Mouse (Mus musculus) gastrocnemius, postnatal 14 days (tissue): ENCODE measurements at regions not wholly inside any gene's neighbourhood (a gene's known extent, or its start where the extent isn't known, plus 50 kb on each side); places are given as distances from the start of the nearest gene placed in this dataset.

Experiments used
- DNase-seq: peaks from one replicate; pipeline ENCODE4 v3.0.0; 2021; ENCODE audit warnings: mixed read lengths
- intact Hi-C: fragments of 180-260 bp; cut with DNase I; formaldehyde crosslinking; loops from one replicate; pipeline ENCODE4 v1.15.1; 2025; ENCODE audit warnings: low total_unique reads

GRCm38 (mm10) chr9:23060526-23060925 is 162.3 kb upstream of the Bmper start:
- no peak for DNase-seq

DNA sequence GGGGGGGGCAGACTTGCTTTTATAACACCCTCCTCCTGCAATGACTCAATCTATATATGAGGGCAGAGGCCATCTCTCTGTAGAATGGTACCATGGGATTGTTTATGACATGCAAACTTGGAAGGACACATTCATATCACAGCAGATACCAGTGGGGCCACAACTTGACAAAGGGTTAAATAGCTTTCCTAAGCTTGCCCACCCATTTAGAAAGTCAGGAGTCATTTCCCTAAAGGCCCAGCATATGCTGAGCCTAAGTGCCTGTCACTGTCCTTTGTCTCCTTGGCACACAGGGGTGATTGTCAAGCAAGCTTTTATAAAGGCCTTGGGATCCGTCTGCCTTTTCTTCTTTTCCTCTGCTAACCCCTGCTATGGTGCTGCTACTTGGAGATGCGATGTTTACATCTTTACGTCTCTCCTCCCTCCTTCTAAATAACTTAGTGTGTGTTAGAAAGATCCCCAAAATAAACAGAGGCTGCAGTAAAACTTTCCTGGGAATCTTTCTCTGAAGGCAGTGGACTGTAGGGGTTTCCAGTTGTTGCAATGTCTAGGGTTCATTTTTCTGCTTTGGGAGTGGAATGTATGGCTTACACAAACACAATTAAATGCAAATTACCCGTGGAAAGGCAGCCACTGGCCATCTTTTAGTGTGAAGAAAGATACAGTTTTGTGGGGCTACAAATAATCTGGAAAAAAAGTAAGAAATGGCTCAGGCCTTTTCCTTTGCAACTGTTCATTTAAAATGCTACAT is 161.5 kb upstream of the Bmper start:
- intact Hi-C loops, result no loop called here
- no peak for DNase-seq

More at GRCm38 (mm10) chr9:23060526-23060925, 162.3 kb upstream of the Bmper start:
- intact Hi-C loops, result no loop called here

DNA sequence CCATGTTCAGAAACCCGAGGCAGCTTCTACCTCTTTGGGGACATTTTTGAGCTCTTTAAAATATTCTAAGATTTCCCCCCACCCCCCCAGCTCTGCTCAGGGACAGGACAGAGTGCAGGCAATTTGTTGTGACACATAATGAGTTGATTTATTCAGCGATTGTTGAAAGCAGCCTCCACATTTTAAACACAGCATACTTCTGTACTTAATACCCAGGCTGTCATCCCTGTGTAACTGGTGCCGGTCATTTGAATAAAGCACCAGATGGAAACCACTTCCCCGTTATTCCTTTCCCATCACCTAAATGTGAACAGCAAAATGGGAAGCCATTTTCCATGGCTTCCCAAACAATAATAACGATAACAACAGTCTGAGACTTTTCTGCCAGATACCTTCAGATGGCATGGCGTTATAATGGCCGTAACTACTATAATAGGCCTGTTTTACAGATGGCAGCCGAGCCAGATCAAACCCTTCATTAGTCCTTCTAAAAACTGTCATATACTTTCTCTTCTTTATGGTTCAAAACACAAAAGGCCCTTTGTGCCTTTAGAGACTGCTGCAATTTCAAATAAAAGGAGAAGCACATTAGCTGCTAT is 160.7 kb upstream of the Bmper start:
- DNase-seq, result no peak
- intact Hi-C loops, result no loop called here

- intact Hi-C loops, result no loop called here
- DNase-seq, result no peak
These were observed 160.0 kb upstream of the Bmper start for GRCm38 (mm10) chr9:23062656-23063444.

DNA sequence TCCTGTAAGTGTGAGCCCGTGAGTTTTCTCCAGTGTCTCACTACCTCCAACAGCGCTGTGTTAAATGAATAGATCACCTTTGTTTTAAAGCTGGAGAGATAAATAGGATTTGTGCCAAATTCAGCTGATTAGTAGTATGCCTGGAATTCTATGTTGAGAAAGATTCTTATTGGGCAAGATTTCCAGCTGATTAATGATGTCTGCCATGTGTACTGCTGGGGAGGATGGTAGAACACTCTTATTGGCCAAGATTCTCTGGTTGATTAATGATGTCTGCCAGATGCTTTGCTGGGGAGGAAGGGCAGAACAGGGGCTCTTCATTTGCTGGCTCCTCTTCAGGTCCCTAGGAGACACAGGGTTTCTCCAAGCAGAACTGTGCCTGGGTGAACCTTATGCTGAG is 158.9 kb upstream of the Bmper start:
- intact Hi-C loops, result no loop called here
- no peak for DNase-seq

GRCm38 (mm10) chr9:23064811-23065210 is 158.1 kb upstream of the Bmper start:
- DNase-seq, result no peak
- intact Hi-C loops, result no loop called here

GRCm38 (mm10) chr9:23068101-23068791 is 154.6 kb upstream of the Bmper start:
- intact Hi-C loops, result no loop called here
- no peak for DNase-seq

DNA sequence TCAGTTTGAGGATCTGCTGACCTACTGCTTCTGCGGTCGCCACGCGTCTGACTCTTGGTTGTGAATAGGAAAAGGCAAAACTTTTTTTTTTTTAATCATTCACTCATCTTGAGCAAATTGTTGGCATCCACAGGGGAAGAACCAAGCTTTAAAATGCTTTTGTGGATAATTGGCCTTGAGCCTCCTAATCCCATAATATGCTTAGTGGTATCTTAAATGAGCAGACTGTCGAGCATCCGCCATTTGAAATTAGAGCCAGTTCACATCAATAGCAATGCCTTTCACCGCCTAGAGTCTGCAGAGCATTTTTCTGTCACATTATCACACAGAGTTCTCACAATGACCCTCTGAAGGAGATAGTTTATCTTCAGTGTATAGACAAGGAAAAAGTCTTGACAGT is 153.7 kb upstream of the Bmper start:
- no peak for DNase-seq
- intact Hi-C loops, result no loop called here

GRCm38 (mm10) chr9:23071006-23071405 is 151.9 kb upstream of the Bmper start:
- peak; percentile 64 for DNase-seq
- intact Hi-C loops, result no loop called here

DNA sequence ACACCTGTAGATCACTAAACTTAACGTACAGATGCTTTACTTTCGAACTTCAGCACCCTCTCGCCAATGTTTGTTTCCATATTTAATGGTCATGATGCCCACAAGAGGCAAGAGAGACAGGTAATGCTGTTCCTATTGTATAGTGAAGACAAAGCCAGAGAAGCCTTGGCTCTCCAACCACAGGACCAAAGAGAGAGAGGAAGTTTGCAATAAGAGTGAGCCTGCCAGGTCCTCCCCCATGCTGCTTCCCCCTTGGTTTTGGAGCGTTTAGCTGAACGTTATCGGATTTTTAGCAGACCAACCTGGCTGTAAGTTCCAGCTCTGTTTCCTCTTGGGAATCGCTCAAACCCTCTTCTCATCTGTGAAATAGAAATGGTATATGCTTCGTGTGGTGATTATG is 150.1 kb upstream of the Bmper start:
- no peak for DNase-seq
- intact Hi-C loops, result no loop called here

GRCm38 (mm10) chr9:23083562-23083961 is 139.3 kb upstream of the Bmper start:
- intact Hi-C loops, result no loop called here
- DNase-seq, result peak; percentile 83

DNA sequence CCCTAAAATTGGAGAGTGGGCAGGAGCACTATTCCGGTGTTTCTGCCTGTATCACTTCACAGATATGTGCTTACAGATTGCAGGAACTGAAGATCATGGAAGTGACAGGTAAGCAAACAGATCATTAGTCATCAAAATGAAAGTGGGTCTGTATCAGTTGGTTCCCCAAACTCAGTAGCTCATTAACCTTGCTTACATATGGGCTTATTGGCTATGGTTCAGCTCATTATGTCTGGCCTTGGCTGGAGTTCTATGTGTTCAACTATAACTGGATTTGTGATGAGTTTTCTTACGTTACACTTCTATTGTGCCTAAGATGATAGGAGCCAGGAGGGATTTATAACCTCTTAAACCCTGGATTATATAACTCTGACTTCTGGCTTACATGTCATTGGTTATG is 133.5 kb upstream of the Bmper start:
- intact Hi-C loops, result no loop called here
- no peak for DNase-seq

- intact Hi-C loops, result no loop called here
- no peak for DNase-seq
These were observed 125.6 kb upstream of the Bmper start for GRCm38 (mm10) chr9:23097134-23097789.

DNA sequence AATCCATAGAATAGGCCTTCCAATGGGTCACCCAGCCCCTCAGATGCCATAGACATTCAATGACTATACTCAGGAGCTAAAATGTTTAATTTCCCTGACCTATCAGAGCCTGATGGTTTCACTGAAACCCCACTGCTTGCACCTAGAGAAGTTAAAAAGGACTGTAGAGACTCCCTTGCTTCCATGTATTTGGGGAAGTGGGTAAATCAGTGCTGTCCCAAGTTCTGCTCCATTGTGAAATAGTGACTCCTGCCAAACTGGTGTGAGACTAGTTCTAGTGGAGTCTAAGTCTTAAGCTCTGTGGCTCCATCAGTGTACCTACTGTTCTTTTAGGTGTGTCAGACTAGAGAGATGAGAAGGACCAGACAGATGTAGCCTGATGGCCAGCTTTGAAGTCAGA is 121.3 kb upstream of the Bmper start:
- DNase-seq, result no peak
- intact Hi-C loops, result no loop called here

DNA sequence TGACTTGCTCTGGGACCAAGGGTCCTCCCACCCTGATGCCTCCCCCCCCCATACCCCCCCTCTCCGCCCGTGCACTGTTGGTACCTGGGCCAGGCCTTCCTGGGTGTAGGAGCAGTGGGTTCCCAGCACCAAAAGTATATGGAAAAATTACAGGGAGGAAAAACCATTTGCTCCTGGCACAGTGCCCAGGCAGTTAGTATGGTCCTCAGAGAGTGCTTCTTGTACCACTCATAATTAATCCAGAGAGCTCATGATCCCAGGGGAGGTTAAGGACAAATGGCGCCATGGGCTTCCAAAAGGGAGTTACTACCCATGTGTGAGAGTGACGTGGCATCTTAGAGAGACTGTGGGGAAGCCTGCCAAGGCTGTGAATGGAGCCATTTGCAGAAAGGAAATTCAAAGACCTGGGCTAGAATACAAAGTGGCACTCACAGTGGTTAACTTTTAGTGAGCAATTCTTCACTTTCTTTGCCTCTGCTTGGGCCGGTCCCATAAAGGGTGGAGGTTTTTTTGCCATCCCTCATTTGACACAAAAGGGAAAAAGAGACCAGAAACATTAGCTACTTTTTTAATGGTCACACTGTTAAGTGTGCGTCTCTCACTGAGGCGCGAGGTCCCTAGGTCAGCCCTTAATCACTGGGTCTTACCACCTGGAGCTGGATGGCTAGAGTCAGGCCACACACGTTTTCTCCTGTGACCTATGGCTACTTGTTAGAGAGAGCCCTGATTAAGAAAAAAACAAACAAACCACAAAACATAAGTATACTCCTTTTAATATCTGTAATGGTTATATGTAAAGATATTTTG is 120.7 kb upstream of the Bmper start:
- peak; percentile 5 for DNase-seq
- intact Hi-C loops, result no loop called here

- intact Hi-C loops, result no loop called here
- no peak for DNase-seq
These were observed 111.4 kb upstream of the Bmper start for GRCm38 (mm10) chr9:23111500-23111899.

- intact Hi-C loops, result no loop called here
- no peak for DNase-seq
These were observed 107.8 kb upstream of the Bmper start for GRCm38 (mm10) chr9:23115026-23115425.

GRCm38 (mm10) chr9:23115540-23115939 is 107.3 kb upstream of the Bmper start:
- no peak for DNase-seq
- intact Hi-C loops, result no loop called here

DNA sequence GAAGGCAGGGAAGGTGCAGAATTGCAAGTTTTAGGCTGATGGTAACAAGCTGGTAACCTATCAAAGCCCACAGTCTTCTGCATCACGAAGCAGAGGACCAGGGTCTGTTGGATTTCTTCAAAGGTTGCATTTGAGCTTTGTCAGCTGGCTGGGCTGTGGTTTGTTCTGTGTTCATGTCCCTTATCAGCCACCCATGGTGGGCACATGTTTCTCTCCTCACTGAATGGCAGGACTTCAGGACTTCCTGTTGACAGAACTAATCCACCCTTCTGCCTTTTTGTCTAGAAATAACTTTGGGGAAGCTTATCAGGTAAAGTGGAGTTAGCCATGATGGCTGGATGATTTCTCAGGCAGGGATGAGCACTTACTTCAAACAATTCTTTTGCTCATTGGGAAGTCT is 106.6 kb upstream of the Bmper start:
- intact Hi-C loops, result no loop called here
- no peak for DNase-seq
